Mouse (Mus musculus): ENCODE measurements around the gene Jph4. TPM values are rescaled to one million over a fixed set of nuclear protein-coding genes. Genes with fewer than 3 reads are reported as not detected.
A peak's percentile ranks its signal among the peaks of the same experiment; 100 is the strongest.

The Jph4 gene
- polyA plus RNA-seq, 1 experiment from 2014 or later, result 0.09 TPM

- ATAC-seq (ENCODE audit: insufficient number of reproducible peaks, low FRiP score), result peak; percentile 10; the same call in 1 of the 2 replicates
- Histone ChIP-seq H3K4me2 (peak overlapping the region; percentile 62), H3K9me3 (replicated peaks) (no peaks in the 10 kb centered on the region), H3K36me3 (no peaks in the 10 kb centered on the region), H3K9ac (peak overlapping the region; percentile 13; the same call in 1 of the 2 replicates), H3K4me3 (peak overlapping the region; percentile 20), H3K27me3 (replicated peaks) (peaks cover 39% of the 10 kb centered on the region), H3K27ac (ENCODE audit: poor library complexity, severe bottlenecking) (no peak overlapping the region), H3K4me1 (replicated peaks) (peaks cover 29% of the 10 kb centered on the region)
- 5% methylated on average over 23 of the region's 23 CpGs for WGBS
Observed at GRCm38 (mm10) chr14:55078366-55078989, 38.3 kb downstream of the Jph4 start.

GRCm38 (mm10) chr14:55077481-55078365 lies 39.0 kb downstream of the Jph4 start:
- no peak for ATAC-seq (ENCODE audit: insufficient number of reproducible peaks, low FRiP score)
- WGBS, result 18% methylated on average over 15 of the region's 15 CpGs
- Histone ChIP-seq H3K4me3 (no peak overlapping the region), H3K9me3 (replicated peaks) (no peaks in the 10 kb centered on the region), H3K36me3 (no peaks in the 10 kb centered on the region), H3K27ac (ENCODE audit: poor library complexity, severe bottlenecking) (no peak overlapping the region), H3K9ac (no peak overlapping the region), H3K4me1 (replicated peaks) (peaks cover 29% of the 10 kb centered on the region), H3K4me2 (no peak overlapping the region), H3K27me3 (replicated peaks) (peaks cover 47% of the 10 kb centered on the region)

- Histone ChIP-seq H3K4me1 (replicated peaks) (peaks cover 30% of the 10 kb centered on the region), H3K27me3 (replicated peaks) (peaks cover 54% of the 10 kb centered on the region), H3K9ac (no peak overlapping the region), H3K36me3 (no peaks in the 10 kb centered on the region), H3K27ac (ENCODE audit: poor library complexity, severe bottlenecking) (no peak overlapping the region), H3K9me3 (replicated peaks) (no peaks in the 10 kb centered on the region), H3K4me3 (no peak overlapping the region), H3K4me2 (no peak overlapping the region)
- WGBS, result 53% methylated on average over 3 of the region's 3 CpGs
- ATAC-seq (ENCODE audit: insufficient number of reproducible peaks, low FRiP score), result no peak
Observed at GRCm38 (mm10) chr14:55076956-55077355, 39.8 kb downstream of the Jph4 start.

GRCm38 (mm10) chr14:55076224-55076623 lies 40.5 kb downstream of the Jph4 start:
- no peaks in the 10 kb centered on the region for H3K9me3 ChIP-seq (replicated peaks)
- no peak overlapping the region for H3K27ac ChIP-seq (ENCODE audit: poor library complexity, severe bottlenecking)
- peaks cover 35% of the 10 kb centered on the region for H3K4me1 ChIP-seq (replicated peaks)
- ATAC-seq (ENCODE audit: insufficient number of reproducible peaks, low FRiP score), result no peak
- H3K4me2 ChIP-seq, result no peak overlapping the region
- peaks cover 62% of the 10 kb centered on the region for H3K27me3 ChIP-seq (replicated peaks)
- no peaks in the 10 kb centered on the region for H3K36me3 ChIP-seq
- no peak overlapping the region for H3K9ac ChIP-seq
- WGBS, result 37% methylated on average over 6 of the region's 6 CpGs
- no peak overlapping the region for H3K4me3 ChIP-seq

GRCm38 (mm10) chr14:55074416-55074815 lies 42.3 kb downstream of the Jph4 start:
- ATAC-seq (ENCODE audit: insufficient number of reproducible peaks, low FRiP score), result no peak
- H3K9ac ChIP-seq, result no peak overlapping the region
- peaks cover 31% of the 10 kb centered on the region for H3K4me1 ChIP-seq (replicated peaks)
- H3K9me3 ChIP-seq (replicated peaks), result no peaks in the 10 kb centered on the region
- no peak overlapping the region for H3K27ac ChIP-seq (ENCODE audit: poor library complexity, severe bottlenecking)
- 90% methylated on average over 12 of the region's 12 CpGs for WGBS
- H3K36me3 ChIP-seq, result peaks cover 7% of the 10 kb centered on the region; the same call in 1 of the 2 replicates
- no peak overlapping the region for H3K4me3 ChIP-seq
- peaks cover 74% of the 10 kb centered on the region for H3K27me3 ChIP-seq (replicated peaks)
- no peak overlapping the region for H3K4me2 ChIP-seq

GRCm38 (mm10) chr14:55071756-55072155 lies 45.0 kb downstream of the Jph4 start:
- Histone ChIP-seq H3K4me3 (no peak overlapping the region), H3K27ac (ENCODE audit: poor library complexity, severe bottlenecking) (no peak overlapping the region), H3K27me3 (replicated peaks) (peaks cover 60% of the 10 kb centered on the region), H3K9ac (0 out of 2 replicates have a peak overlapping the region, but pooled peaks have one; percentile 3), H3K9me3 (replicated peaks) (no peaks in the 10 kb centered on the region), H3K4me2 (peak overlapping the region; percentile 46), H3K36me3 (peaks cover 16% of the 10 kb centered on the region), H3K4me1 (replicated peaks) (peaks cover 9% of the 10 kb centered on the region; the same call in 1 of the 2 replicates)
- no peak for ATAC-seq (ENCODE audit: insufficient number of reproducible peaks, low FRiP score)
- WGBS, result 25% methylated on average over 19 of the region's 19 CpGs

GRCm38 (mm10) chr14:55066042-55066441 lies 50.7 kb downstream of the Jph4 start:
- H3K4me3 ChIP-seq, result no peak overlapping the region
- H3K27ac ChIP-seq (ENCODE audit: poor library complexity, severe bottlenecking), result no peak overlapping the region
- no peaks in the 10 kb centered on the region for H3K9me3 ChIP-seq (replicated peaks)
- H3K4me1 ChIP-seq (replicated peaks), result peaks cover 15% of the 10 kb centered on the region
- peaks cover 30% of the 10 kb centered on the region for H3K36me3 ChIP-seq
- no peak for ATAC-seq (ENCODE audit: insufficient number of reproducible peaks, low FRiP score)
- 82% methylated on average over 8 of the region's 8 CpGs for WGBS
- H3K27me3 ChIP-seq (replicated peaks), result peaks cover 57% of the 10 kb centered on the region
- no peak overlapping the region for H3K4me2 ChIP-seq
- H3K9ac ChIP-seq, result no peak overlapping the region

- H3K27ac ChIP-seq (ENCODE audit: poor library complexity, severe bottlenecking), result no peak overlapping the region
- peaks cover 15% of the 10 kb centered on the region for H3K4me1 ChIP-seq (replicated peaks)
- WGBS, result 84% methylated on average over 13 of the region's 13 CpGs
- no peak overlapping the region for H3K9ac ChIP-seq
- no peak overlapping the region for H3K4me2 ChIP-seq
- peaks cover 30% of the 10 kb centered on the region for H3K36me3 ChIP-seq
- no peak overlapping the region for H3K4me3 ChIP-seq
- no peaks in the 10 kb centered on the region for H3K9me3 ChIP-seq (replicated peaks)
- peaks cover 50% of the 10 kb centered on the region for H3K27me3 ChIP-seq (replicated peaks)
- ATAC-seq (ENCODE audit: insufficient number of reproducible peaks, low FRiP score), result no peak
Observed at GRCm38 (mm10) chr14:55065391-55065790, 51.3 kb downstream of the Jph4 start.

GRCm38 (mm10) chr14:55064481-55065370 lies 52.0 kb downstream of the Jph4 start:
- H3K4me1 ChIP-seq (replicated peaks), result peaks cover 18% of the 10 kb centered on the region
- no peak overlapping the region for H3K27ac ChIP-seq (ENCODE audit: poor library complexity, severe bottlenecking)
- H3K9ac ChIP-seq, result 0 out of 2 replicates have a peak overlapping the region, but pooled peaks have one; percentile 16
- 58% methylated on average over 35 of the region's 35 CpGs for WGBS
- ATAC-seq (ENCODE audit: insufficient number of reproducible peaks, low FRiP score), result no peak
- H3K36me3 ChIP-seq, result peaks cover 26% of the 10 kb centered on the region
- H3K9me3 ChIP-seq (replicated peaks), result no peaks in the 10 kb centered on the region
- no peak overlapping the region for H3K4me3 ChIP-seq
- H3K4me2 ChIP-seq, result no peak overlapping the region
- H3K27me3 ChIP-seq (replicated peaks), result peaks cover 46% of the 10 kb centered on the region

GRCm38 (mm10) chr14:55063581-55064381 lies 53.0 kb downstream of the Jph4 start:
- no peak overlapping the region for H3K4me3 ChIP-seq
- peaks cover 22% of the 10 kb centered on the region for H3K36me3 ChIP-seq
- no peak overlapping the region for H3K4me2 ChIP-seq
- H3K9ac ChIP-seq, result no peak overlapping the region
- peaks cover 22% of the 10 kb centered on the region for H3K4me1 ChIP-seq (replicated peaks)
- 76% methylated on average over 22 of the region's 22 CpGs for WGBS
- no peaks in the 10 kb centered on the region for H3K9me3 ChIP-seq (replicated peaks)
- H3K27ac ChIP-seq (ENCODE audit: poor library complexity, severe bottlenecking), result no peak overlapping the region
- ATAC-seq (ENCODE audit: insufficient number of reproducible peaks, low FRiP score), result no peak
- peaks cover 46% of the 10 kb centered on the region for H3K27me3 ChIP-seq (replicated peaks)
